Mouse (Mus musculus) right cerebral cortex, adult 18-20 months (tissue): ENCODE measurements around the gene Csk.

Experiments used
- DNase-seq: peaks from one replicate; pipeline ENCODE4 v3.0.0; 2022; ENCODE audit warnings: mixed read lengths

Gene Csk

GRCm38 (mm10) chr9:57637741-57638322 is 15.6 kb downstream of the Csk start:
- DNase-seq = no peak

- DNase-seq = no peak
Observed at GRCm38 (mm10) chr9:57637272-57637671, 16.2 kb downstream of the Csk start.

- peak; percentile 66 for DNase-seq
Observed at GRCm38 (mm10) chr9:57633481-57634024, 19.9 kb downstream of the Csk start.

GRCm38 (mm10) chr9:57629118-57629874 is 24.1 kb downstream of the Csk start:
- peak; percentile 62 for DNase-seq

GRCm38 (mm10) chr9:57628717-57629116 is 24.7 kb downstream of the Csk start:
- no peak for DNase-seq

- DNase-seq = no peak
Observed at GRCm38 (mm10) chr9:57627892-57628291, 25.5 kb downstream of the Csk start.

- no peak for DNase-seq
Observed at GRCm38 (mm10) chr9:57627191-57627590, 26.2 kb downstream of the Csk start.

GRCm38 (mm10) chr9:57625674-57626500 is 27.5 kb downstream of the Csk start:
- DNase-seq = no peak

GRCm38 (mm10) chr9:57624295-57624694 is 29.1 kb downstream of the Csk start:
- DNase-seq = no peak

GRCm38 (mm10) chr9:57620674-57621073 is 32.8 kb downstream of the Csk start, which contains the start of gene Lman1l:
TSS of gene Lman1l (minus strand) at chr9:57620774.
- no peak for DNase-seq

- no peak for DNase-seq
Observed at GRCm38 (mm10) chr9:57618854-57619253, 34.6 kb downstream of the Csk start.

GRCm38 (mm10) chr9:57617556-57618169 is 35.8 kb downstream of the Csk start:
- DNase-seq = no peak

- no peak for DNase-seq
Observed at GRCm38 (mm10) chr9:57614786-57615185, 38.6 kb downstream of the Csk start.

- DNase-seq = no peak
Observed at GRCm38 (mm10) chr9:57613975-57614374, 39.5 kb downstream of the Csk start.

- DNase-seq = no peak
Observed at GRCm38 (mm10) chr9:57612587-57612986, 40.8 kb downstream of the Csk start.

- DNase-seq = no peak
Observed at GRCm38 (mm10) chr9:57610359-57610826, 43.0 kb downstream of the Csk start.

GRCm38 (mm10) chr9:57609803-57610202 is 43.6 kb downstream of the Csk start:
- DNase-seq = no peak

GRCm38 (mm10) chr9:57606139-57606851 is 47.1 kb downstream of the Csk start, which contains the start of gene Cplx3:
TSS of gene Cplx3 (minus strand) at chr9:57606281.
- DNase-seq = no peak

- DNase-seq = no peak
Observed at GRCm38 (mm10) chr9:57605503-57605902, 47.9 kb downstream of the Csk start.

GRCm38 (mm10) chr9:57604875-57605274 is 48.6 kb downstream of the Csk start:
- DNase-seq = no peak

- DNase-seq = no peak
Observed at GRCm38 (mm10) chr9:57602098-57602497, 51.3 kb downstream of the Csk start.

- peak; percentile 76 for DNase-seq
Observed at GRCm38 (mm10) chr9:57601353-57601706, 52.1 kb downstream of the Csk start.
